Mouse (Mus musculus) midbrain, postnatal 0 days (tissue): ENCODE results near the gene Dnah1. TPM values are rescaled to one million over a fixed set of nuclear protein-coding genes. Genes with fewer than 3 reads are reported as not detected.

Experiments
- ATAC-seq: fragments of 200-750 bp; cut with Nextera tagmentation; 2 replicates; pipeline ENCODE4 v1.8.0; 2017; ENCODE audit warnings: moderate number of reproducible peaks, mild to moderate bottlenecking, moderate TSS enrichment, moderate library complexity; ENCODE audit not compliant: low FRiP score
- DNase-seq: peaks from one replicate; pipeline ENCODE4 v3.0.0-alpha.2; 2015; ENCODE audit warnings: low spot score
- H3K27ac ChIP-seq: fragments of 300-500 bp; sonication (generic); 2 replicates; pipeline ENCODE4 v1.5.1; 2014; ENCODE audit warnings: low read depth, mild to moderate bottlenecking, low read length, mixed read lengths
- H3K27me3 ChIP-seq: fragments of 300-500 bp; sonication (generic); 2 replicates; pipeline ENCODE4 v1.6.1; 2014; ENCODE audit warnings: low read length, control low read depth, mixed read lengths; ENCODE audit not compliant: insufficient read depth
- H3K36me3 ChIP-seq: fragments of 300-500 bp; sonication (generic); 2 replicates; pipeline ENCODE4 v1.6.1; 2014; ENCODE audit warnings: low read length, control low read depth, mixed read lengths; ENCODE audit not compliant: insufficient read depth
- H3K4me1 ChIP-seq: fragments of 300-500 bp; sonication (generic); 2 replicates; pipeline ENCODE4 v1.6.1; 2014; ENCODE audit warnings: mild to moderate bottlenecking, control low read depth, antibody characterized with exemption, low read length, mixed read lengths; ENCODE audit not compliant: insufficient read depth
- H3K4me2 ChIP-seq: fragments of 300-500 bp; sonication (generic); 2 replicates; pipeline ENCODE4 v1.6.1; 2014; ENCODE audit warnings: low read depth, mild to moderate bottlenecking, low read length, mixed read lengths; ENCODE audit not compliant: poor library complexity, severe bottlenecking
- H3K4me3 ChIP-seq: fragments of 300-500 bp; sonication (generic); 2 replicates; pipeline ENCODE4 v1.5.1; 2014; ENCODE audit warnings: low read depth, mild to moderate bottlenecking, low read length, moderate library complexity
- H3K9ac ChIP-seq: fragments of 300-500 bp; sonication (generic); replicated peaks from 2 replicates; pipeline ENCODE4 v1.6.1; 2014; ENCODE audit warnings: mild to moderate bottlenecking, low read length, moderate library complexity, mixed read lengths; ENCODE audit not compliant: poor library complexity, severe bottlenecking
- H3K9me3 ChIP-seq: fragments of 300-500 bp; sonication (generic); 2 replicates; pipeline ENCODE4 v1.6.1; 2016; ENCODE audit warnings: low read length, control low read depth
- CTCF ChIP-seq: IDR thresholded peaks from 2 replicates; pipeline ENCODE4 v1.5.1; 2016; ENCODE audit warnings: antibody characterized with exemption, mild to moderate bottlenecking
- WGBS: fragments of 180-500 bp; shearing (Covaris S2); extraction: QIAGEN DNeasy Blood & Tissue Kit; methylation state at CpG from one replicate; pipeline ENCODE4 v1.1.7; 2014; 5-methylcytosine and 5-hydroxymethylcytosine counted together
- polyA plus RNA-seq: library from polyadenylated mRNA; unstranded; fragments of >200 nt; fragmentation: Nextera tagmentation; extraction: Ambion mirVana; gene quantifications from 2 replicates; pipeline ENCODE4 v1.2.1, GENCODE M21; 2015
- total RNA-seq: library from RNA; depleted of rRNA; stranded (reverse); fragments of >200 nt; gene quantifications from 2 replicates; pipeline ENCODE4 v1.2.3, GENCODE M21; 2014

The Dnah1 gene
- total and polyA plus RNA-seq, 2 experiments from 2014 or later, result 3.4 to 7.8 TPM

- no peak for TF ChIP-seq CTCF
- no peak for ATAC-seq
- H3K36me3 ChIP-seq, result no peaks in the 10 kb centered on the region
- no peaks in the 10 kb centered on the region for H3K27me3 ChIP-seq
- no peak overlapping the region for H3K4me3 ChIP-seq
- H3K4me2 ChIP-seq, result no peak overlapping the region
- WGBS, result 21% methylated on average over 3 of the region's 3 CpGs
- no peaks in the 10 kb centered on the region for H3K4me1 ChIP-seq
- no peak overlapping the region for H3K27ac ChIP-seq
- no peaks in the 10 kb centered on the region for H3K9me3 ChIP-seq
- no peak overlapping the region for H3K9ac ChIP-seq
- no peak for DNase-seq
Observed at GRCm38 (mm10) chr14:31313192-31313591, 10.5 kb downstream of the Dnah1 start.

- Histone ChIP-seq H3K27ac (no peak overlapping the region), H3K4me1 (no peaks in the 10 kb centered on the region), H3K36me3 (no peaks in the 10 kb centered on the region), H3K9me3 (no peaks in the 10 kb centered on the region), H3K4me2 (no peak overlapping the region), H3K27me3 (no peaks in the 10 kb centered on the region), H3K9ac (no peak overlapping the region), H3K4me3 (no peak overlapping the region)
- ATAC-seq (no peak), DNase-seq (no peak)
- 92% methylated on average over 8 of the region's 8 CpGs for WGBS
- TF ChIP-seq CTCF, result no peak
Observed at GRCm38 (mm10) chr14:31285728-31286127, 38.0 kb downstream of the Dnah1 start.

- H3K4me3 ChIP-seq, result no peak overlapping the region
- WGBS, result 24% methylated on average over 7 of the region's 7 CpGs
- no peaks in the 10 kb centered on the region for H3K27me3 ChIP-seq
- peak; percentile 90 for TF ChIP-seq CTCF
- no peaks in the 10 kb centered on the region for H3K36me3 ChIP-seq
- ATAC-seq, result no peak
- H3K4me1 ChIP-seq, result peaks cover 21% of the 10 kb centered on the region; the same call in 1 of the 2 replicates
- no peak overlapping the region for H3K27ac ChIP-seq
- H3K9me3 ChIP-seq, result no peaks in the 10 kb centered on the region
- peak; percentile 77 for DNase-seq
- no peak overlapping the region for H3K9ac ChIP-seq
- H3K4me2 ChIP-seq, result no peak overlapping the region
Observed at GRCm38 (mm10) chr14:31272164-31272563, 51.5 kb downstream of the Dnah1 start.

- ATAC-seq, result no peak
- WGBS, result 96% methylated on average over 6 of the region's 6 CpGs
Observed at GRCm38 (mm10) chr14:31271121-31271520, 52.6 kb downstream of the Dnah1 start.

GRCm38 (mm10) chr14:31269456-31270100 is 54.1 kb downstream of the Dnah1 start:
- WGBS, result 17% methylated on average over 28 of the region's 28 CpGs
- peak overlapping the region; percentile 44 for H3K9ac ChIP-seq
- TF ChIP-seq CTCF, result no peak

More at GRCm38 (mm10) chr14:31271121-31271520, 52.6 kb downstream of the Dnah1 start:
- Histone ChIP-seq H3K4me2 (no peak overlapping the region), H3K27ac (no peak overlapping the region), H3K4me1 (peaks cover 21% of the 10 kb centered on the region; the same call in 1 of the 2 replicates), H3K4me3 (no peak overlapping the region), H3K9ac (no peak overlapping the region), H3K27me3 (no peaks in the 10 kb centered on the region), H3K9me3 (no peaks in the 10 kb centered on the region), H3K36me3 (no peaks in the 10 kb centered on the region)
- TF ChIP-seq CTCF, result no peak
- DNase-seq, result no peak

GRCm38 (mm10) chr14:31268301-31269001 is 55.2 kb downstream of the Dnah1 start:
- no peaks in the 10 kb centered on the region for H3K9me3 ChIP-seq
- peak overlapping the region; percentile 47 for H3K4me2 ChIP-seq
- ATAC-seq, result peak; percentile 81
- peaks cover 21% of the 10 kb centered on the region; the same call in 1 of the 2 replicates for H3K4me1 ChIP-seq
- H3K36me3 ChIP-seq, result no peaks in the 10 kb centered on the region
- peak overlapping the region; percentile 80 for H3K27ac ChIP-seq
- peak; percentile 72 for DNase-seq
- no peak overlapping the region for H3K4me3 ChIP-seq
- H3K27me3 ChIP-seq, result no peaks in the 10 kb centered on the region
- WGBS, result 22% methylated on average over 9 of the region's 9 CpGs
- peak overlapping the region; percentile 44 for H3K9ac ChIP-seq
- no peak for TF ChIP-seq CTCF

More at GRCm38 (mm10) chr14:31269456-31270100, 54.1 kb downstream of the Dnah1 start:
- Histone ChIP-seq H3K4me3 (peak overlapping the region; percentile 19), H3K27ac (peak overlapping the region; percentile 80), H3K4me1 (peaks cover 21% of the 10 kb centered on the region; the same call in 1 of the 2 replicates), H3K27me3 (no peaks in the 10 kb centered on the region), H3K9me3 (no peaks in the 10 kb centered on the region), H3K4me2 (peak overlapping the region; percentile 47), H3K36me3 (no peaks in the 10 kb centered on the region)
- peak; percentile 42; the same call in 1 of the 2 replicates for ATAC-seq
- DNase-seq, result peak; percentile 57
